Mouse (Mus musculus): ENCODE data around the gene Rabif. TPM values are rescaled to one million over a fixed set of nuclear protein-coding genes. Genes with fewer than 3 reads are reported as not detected.

The Rabif gene
- total and polyA plus RNA-seq, 3 experiments, result 21.5 to 21.8 TPM; not detected in 1

DNA sequence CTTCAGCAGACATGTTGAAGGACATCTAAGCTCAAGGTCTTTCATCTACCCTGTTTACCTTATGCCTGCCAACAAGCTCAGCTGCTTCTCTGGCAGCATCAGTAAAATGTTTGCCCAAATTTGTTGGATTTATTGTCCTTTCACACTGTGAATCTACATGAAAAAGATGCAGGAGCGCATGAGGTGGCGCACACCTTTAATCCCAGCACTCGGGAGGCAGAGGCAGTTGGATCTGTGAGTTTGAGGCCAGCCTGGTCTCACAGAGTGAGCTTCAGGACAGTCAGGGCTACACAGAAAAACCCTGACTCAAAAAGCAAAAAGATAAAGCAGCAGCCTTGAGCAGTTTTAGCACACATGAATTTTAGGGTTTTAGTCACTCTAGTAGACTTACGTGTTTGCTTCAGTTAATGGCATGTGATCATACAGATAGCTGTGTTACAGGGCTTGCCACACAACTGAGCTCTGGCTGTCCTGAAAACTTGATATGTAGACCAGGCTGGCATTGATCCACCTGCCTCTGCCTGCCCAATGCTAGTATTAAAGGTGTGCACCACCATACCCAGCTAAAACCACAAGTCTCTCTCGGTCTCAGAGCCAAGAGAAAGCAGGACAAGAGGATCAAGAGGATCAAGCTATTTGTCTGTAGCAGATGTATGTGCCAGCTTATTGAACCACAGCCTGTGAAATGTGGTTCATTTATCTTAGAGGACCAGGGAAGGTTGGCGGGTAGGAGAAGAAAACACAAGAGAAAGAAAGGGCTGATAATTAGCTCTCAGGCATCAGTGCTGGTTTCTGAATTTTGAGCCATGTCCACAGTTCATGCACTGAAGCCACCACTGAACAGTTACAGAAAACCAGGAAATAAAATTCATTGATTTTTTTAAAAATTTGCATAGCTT lies 3.3 kb upstream of the Rabif start (continued):
- TF ChIP-seq SMC3 (IDR thresholded peaks at IDR 0.05; ENCODE audit: low read depth, low read length), result 0 out of 2 replicates have a peak, but pooled peaks have one; percentile 2
- TF ChIP-seq NELFE (IDR thresholded peaks at IDR 0.05; ENCODE audit: low read depth, low read length), result no peak
- no peak for TF ChIP-seq GABPA (IDR thresholded peaks at IDR 0.05; ENCODE audit: low read depth, low read length)
- TF ChIP-seq TCF12 (IDR thresholded peaks at IDR 0.05; ENCODE audit: low read depth, low read length), result peak; percentile 93
- TF ChIP-seq MAZ (IDR thresholded peaks at IDR 0.05; ENCODE audit: low read depth, low read length), result 0 out of 2 replicates have a peak, but pooled peaks have one; percentile 51

DNA sequence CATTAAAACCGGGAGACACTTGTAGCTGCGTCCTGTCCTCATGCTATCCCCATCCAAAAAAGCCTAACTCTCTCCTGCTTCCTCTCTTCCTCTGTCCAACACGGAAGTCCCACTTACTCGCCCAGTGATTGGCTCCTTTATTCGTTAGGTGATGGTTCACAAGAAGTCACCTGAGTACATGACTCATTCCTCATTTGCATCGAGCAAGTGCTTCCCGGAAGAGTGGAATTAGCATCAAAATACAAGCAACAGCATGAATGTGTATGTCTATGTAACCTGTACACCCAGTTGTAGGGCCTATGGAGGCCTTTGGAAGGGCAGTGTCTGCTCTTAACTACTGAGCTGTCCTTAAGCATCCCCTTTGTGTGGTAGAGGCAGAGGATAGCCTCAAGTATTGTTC lies 2.2 kb upstream of the Rabif start:
- H3K4me3 ChIP-seq (ENCODE audit: control insufficient read depth in 1 of 2, insufficient read depth in 1 of 2, low read depth in 2 of 2, low read length in 2 of 2), result no peak overlapping the region
- H3K36me3 ChIP-seq (ENCODE audit: control insufficient read depth in 1 of 2, insufficient read depth in 2 of 2, low read length in 2 of 2), result peaks cover 14 to 20% of the 10 kb centered on the region in 2 experiments
- peaks cover 21% of the 10 kb centered on the region for H3K79me2 ChIP-seq (ENCODE audit: control insufficient read depth, insufficient read depth, low read length, poor library complexity)
- peaks cover 15 to 20% of the 10 kb centered on the region in 2 experiments for H3K4me1 ChIP-seq (ENCODE audit: control insufficient read depth in 1 of 2, insufficient read depth in 2 of 2, low read length in 2 of 2)
- DNase-seq (ENCODE audit: low read depth, low spot score), result no peak
- H3K9me3 ChIP-seq (replicated peaks; ENCODE audit: insufficient read depth, low read length), result no peaks in the 10 kb centered on the region
- no peaks in the 10 kb centered on the region for H3K27me3 ChIP-seq (ENCODE audit: control insufficient read depth in 1 of 2, insufficient read depth in 2 of 2, low read length in 2 of 2)
- no peak overlapping the region for H3K9ac ChIP-seq (ENCODE audit: control insufficient read depth, low read depth, low read length, poor library complexity, severe bottlenecking)
- peak overlapping the region; percentile 63; the same call in 1 of the 2 replicates for H3K27ac ChIP-seq (ENCODE audit: control insufficient read depth, low read depth, low read length)
- no peak for TF ChIP-seq GATA1 (IDR thresholded peaks at IDR 0.05; ENCODE audit: low read depth, low read length)
- TF ChIP-seq MYC (IDR thresholded peaks at IDR 0.05; ENCODE audit: low read depth, low read length), result no peak
- no peak for TF ChIP-seq USF1 (IDR thresholded peaks at IDR 0.05; ENCODE audit: low read depth, low read length)
- no peak for TF ChIP-seq RCOR1 (IDR thresholded peaks at IDR 0.05; ENCODE audit: low read depth, low read length)
- no peak for TF ChIP-seq CTCF (IDR thresholded peaks at IDR 0.05 in 2 of 3, conservative IDR thresholded peaks at IDR 0.05 in 1 of 3; ENCODE audit: control insufficient read depth in 1 of 3, insufficient read depth in 1 of 3, low read depth in 2 of 3, low read length in 3 of 3, poor library complexity in 1 of 3, severe bottlenecking in 1 of 3)
- no peak for TF ChIP-seq NELFE (IDR thresholded peaks at IDR 0.05; ENCODE audit: low read depth, low read length)
- TF ChIP-seq UBTF (IDR thresholded peaks at IDR 0.05; ENCODE audit: borderline replicate concordance, insufficient read depth, low read depth, low read length), result no peak
- TF ChIP-seq MAFK (IDR thresholded peaks at IDR 0.05; ENCODE audit: borderline replicate concordance, low read depth, low read length), result no peak
- no peak for TF ChIP-seq CHD2 (IDR thresholded peaks at IDR 0.05; ENCODE audit: low read length)
- no peak for TF ChIP-seq KAT2A (conservative IDR thresholded peaks at IDR 0.05; ENCODE audit: low read depth, low read length)
- no peak for TF ChIP-seq ZKSCAN1 (IDR thresholded peaks at IDR 0.05; ENCODE audit: low read depth, low read length)

DNA sequence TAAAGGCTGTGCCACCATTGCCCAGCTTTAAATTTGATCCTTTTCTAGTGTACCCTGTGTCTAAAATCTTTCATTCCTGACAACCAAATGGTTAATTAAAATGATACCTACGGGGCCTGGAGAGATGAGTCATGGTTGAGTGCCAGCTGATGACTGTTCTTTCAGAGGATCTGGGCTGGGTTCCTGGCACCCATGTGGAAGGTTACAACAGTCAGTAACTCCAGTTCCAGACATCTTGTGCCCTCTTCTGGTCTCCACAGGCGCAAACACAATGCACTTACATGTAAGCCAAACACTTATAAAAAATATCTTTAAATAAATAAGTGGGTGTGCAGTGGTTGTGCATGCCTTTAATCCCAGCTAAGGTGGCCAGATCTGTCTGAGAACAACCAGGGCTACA lies 952 bp upstream of the Rabif start:
- peak overlapping the region; percentile 52 to 96; a peak in 3 of 4 replicates for H3K4me3 ChIP-seq (ENCODE audit: control insufficient read depth in 1 of 2, insufficient read depth in 1 of 2, low read depth in 2 of 2, low read length in 2 of 2)

More for the DNA sequence above, 952 bp upstream of the Rabif start:
- Histone ChIP-seq H3K4me1 (ENCODE audit: control insufficient read depth in 1 of 2, insufficient read depth in 2 of 2, low read length in 2 of 2) (peaks cover 15 to 20% of the 10 kb centered on the region in 2 experiments), H3K9me3 (replicated peaks; ENCODE audit: insufficient read depth, low read length) (no peaks in the 10 kb centered on the region), H3K27me3 (ENCODE audit: control insufficient read depth in 1 of 2, insufficient read depth in 2 of 2, low read length in 2 of 2) (no peaks in the 10 kb centered on the region), H3K36me3 (ENCODE audit: control insufficient read depth in 1 of 2, insufficient read depth in 2 of 2, low read length in 2 of 2) (peaks cover 12 to 20% of the 10 kb centered on the region in 2 experiments), H3K27ac (ENCODE audit: control insufficient read depth, low read depth, low read length) (peak overlapping the region; percentile 96), H3K9ac (ENCODE audit: control insufficient read depth, low read depth, low read length, poor library complexity, severe bottlenecking) (peak overlapping the region; percentile 94), H3K79me2 (ENCODE audit: control insufficient read depth, insufficient read depth, low read length, poor library complexity) (peaks cover 28% of the 10 kb centered on the region)
- TF ChIP-seq NRF1 (IDR thresholded peaks at IDR 0.05; ENCODE audit: insufficient read depth, low read depth, low read length, poor library complexity, severe bottlenecking), result no peak
- peak; percentile 14 to 46 (median 44); a peak in 5 of 6 replicates for TF ChIP-seq CTCF (IDR thresholded peaks at IDR 0.05 in 2 of 3, conservative IDR thresholded peaks at IDR 0.05 in 1 of 3; ENCODE audit: control insufficient read depth in 1 of 3, insufficient read depth in 1 of 3, low read depth in 2 of 3, low read length in 3 of 3, poor library complexity in 1 of 3, severe bottlenecking in 1 of 3)
- no peak for TF ChIP-seq MYC (IDR thresholded peaks at IDR 0.05; ENCODE audit: low read depth, low read length)
- TF ChIP-seq CHD1 (IDR thresholded peaks at IDR 0.05; ENCODE audit: low read depth, low read length), result no peak
- TF ChIP-seq SMC3 (IDR thresholded peaks at IDR 0.05; ENCODE audit: low read depth, low read length), result peak; percentile 36
- peak; percentile 45 for TF ChIP-seq RAD21 (IDR thresholded peaks at IDR 0.05; ENCODE audit: low read depth, low read length)
- peak; percentile 72 for DNase-seq (ENCODE audit: low read depth, low spot score)
